Mouse (Mus musculus): ENCODE measurements around the gene Rpl7l1.
"Not testable (repeated sequence)": the region's sequence is repeated elsewhere in the genome, so short reads cannot be mapped to it uniquely, and the experiment has no call there.

The Rpl7l1 gene

DNA sequence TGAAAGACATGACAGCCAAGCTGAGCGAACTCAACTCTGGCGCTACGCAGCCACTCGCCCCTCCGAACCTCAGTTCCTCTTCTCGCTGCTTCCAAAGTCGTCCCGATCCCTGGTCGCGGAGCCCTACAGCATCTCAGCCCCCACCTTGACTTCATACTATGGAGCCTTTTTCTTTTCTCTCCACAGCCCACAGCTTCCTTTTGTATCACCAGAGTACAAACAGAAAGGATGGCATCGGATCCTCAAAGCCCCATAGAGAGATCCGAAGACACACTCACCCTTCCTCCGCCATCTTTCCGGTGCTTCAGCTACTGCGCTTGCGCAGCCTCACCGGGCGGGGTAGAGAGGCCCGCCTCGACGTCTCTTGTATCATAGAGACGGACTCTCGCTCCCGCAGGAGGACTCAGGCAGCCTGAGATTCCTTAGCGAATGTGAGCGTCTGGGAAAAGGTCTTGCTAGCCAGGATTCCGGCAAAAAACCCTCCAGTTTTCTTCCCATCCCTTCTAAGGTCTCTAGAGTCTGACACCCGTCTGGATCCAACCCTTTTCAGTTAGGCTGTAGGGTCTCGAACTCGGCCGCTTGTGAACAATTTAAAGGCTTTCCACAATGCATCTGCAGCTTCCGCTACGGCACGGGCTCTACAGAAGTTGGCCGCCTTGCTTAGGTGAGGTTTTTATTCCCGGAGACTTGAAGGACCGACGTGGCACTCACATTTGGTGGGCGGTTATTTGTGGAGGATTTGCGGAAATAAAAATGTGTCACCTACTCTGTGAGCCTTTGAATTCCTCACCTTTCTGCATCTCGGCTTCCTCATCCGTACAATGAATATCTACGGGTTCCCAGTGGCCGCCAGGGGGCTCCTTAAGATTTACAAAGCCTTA is at the start of gene Rpl7l1:
Rpl7l1 (minus strand) TSS at position 332 of the 881 bp plus-strand sequence.
- DNase-seq (ENCODE audit: low spot score) = peak; percentile 90

DNA sequence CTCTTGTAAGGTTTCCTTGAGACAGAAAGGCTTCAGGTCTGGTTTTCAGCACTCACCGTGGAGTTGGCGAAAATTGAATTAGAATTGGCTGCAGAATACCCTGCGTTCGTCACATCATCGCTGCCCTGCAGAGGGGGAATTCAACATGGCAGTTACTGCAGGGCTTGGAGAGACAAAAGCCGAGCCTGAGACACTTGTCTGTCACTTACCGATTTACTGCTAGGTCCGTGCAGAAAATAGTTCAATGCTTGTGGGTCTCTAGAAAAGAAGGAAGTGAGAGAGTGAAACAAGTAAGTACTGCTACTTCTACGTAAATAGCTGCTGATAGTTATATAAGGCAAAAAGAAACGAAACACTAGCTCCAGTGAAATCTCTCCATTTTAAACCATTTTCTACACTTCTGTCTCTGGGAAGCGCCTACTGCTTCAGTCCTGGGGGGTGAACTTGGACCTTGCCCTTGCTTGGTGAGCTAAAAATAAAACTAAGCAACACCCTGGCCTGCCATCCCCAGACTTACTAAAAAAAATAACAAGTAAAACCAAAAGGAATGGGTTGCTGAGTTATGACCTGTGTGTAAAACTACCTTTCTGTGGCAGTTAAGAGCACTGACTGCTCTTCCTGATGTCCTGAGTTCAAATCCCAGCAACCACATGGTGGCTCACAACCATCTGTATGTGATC is 47.5 kb upstream of the Rpl7l1 start:
- DNase-seq (ENCODE audit: low spot score) = no peak

DNA sequence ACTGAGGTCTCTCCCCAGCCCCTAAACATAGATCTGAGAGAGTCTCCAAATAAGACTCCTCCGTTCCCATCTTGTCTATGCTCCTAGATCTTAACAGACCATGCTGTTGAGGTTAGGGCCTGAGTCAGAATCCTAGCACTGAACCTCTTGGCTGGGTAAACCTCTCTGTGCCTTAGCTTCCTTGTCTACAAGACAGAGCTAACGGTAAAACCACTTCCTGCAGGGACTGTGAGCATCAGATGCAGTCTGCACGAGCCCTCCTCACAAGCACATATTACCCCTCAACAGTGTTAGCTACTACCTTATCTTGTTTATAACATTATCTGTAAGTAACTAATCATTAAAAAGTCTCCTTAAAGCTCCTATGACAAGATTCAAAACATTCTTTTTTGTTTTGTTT is 46.5 kb upstream of the Rpl7l1 start:
- DNase-seq (ENCODE audit: low spot score) = no peak

DNA sequence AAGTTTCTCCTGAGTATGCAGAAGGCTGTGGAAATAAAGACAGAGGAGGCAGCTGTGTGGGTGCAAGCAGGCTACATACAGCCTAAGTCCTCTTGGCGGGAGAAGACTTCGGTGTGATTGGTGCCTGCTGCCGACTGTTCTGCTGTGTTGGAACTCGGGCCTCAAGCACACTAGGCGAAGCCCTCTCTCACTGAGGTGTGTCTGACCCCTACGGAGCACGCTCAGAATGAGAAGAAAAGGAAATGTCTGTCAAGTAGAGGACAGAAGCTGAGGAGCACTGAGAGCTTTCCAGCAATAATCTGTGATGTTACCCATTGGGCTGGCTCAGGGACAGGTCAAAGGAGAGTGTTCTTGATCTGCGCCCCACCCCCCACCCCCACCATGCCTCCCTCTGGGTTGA is 40.6 kb upstream of the Rpl7l1 start:
- DNase-seq (ENCODE audit: low spot score) = no peak

DNA sequence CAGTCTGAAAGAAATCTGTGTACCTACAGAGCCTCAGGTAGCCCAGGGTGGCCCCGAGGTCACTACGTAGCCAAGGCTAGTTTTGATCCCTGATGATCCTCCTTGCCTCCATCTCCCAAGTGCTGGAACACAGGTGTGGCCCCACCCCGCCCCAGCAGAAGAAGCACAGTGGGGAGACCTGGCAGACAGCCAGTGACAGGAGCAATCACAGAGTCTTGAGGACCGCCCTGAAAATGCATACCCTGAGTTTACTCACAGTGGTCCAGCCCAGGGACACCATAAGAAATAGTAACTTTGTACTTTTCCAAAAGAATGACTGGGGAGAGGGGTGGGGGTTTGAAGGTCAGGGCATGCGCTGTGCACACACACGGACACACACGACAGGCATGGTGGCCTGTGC is 38.2 kb upstream of the Rpl7l1 start:
- no peak for DNase-seq (ENCODE audit: low spot score)

DNA sequence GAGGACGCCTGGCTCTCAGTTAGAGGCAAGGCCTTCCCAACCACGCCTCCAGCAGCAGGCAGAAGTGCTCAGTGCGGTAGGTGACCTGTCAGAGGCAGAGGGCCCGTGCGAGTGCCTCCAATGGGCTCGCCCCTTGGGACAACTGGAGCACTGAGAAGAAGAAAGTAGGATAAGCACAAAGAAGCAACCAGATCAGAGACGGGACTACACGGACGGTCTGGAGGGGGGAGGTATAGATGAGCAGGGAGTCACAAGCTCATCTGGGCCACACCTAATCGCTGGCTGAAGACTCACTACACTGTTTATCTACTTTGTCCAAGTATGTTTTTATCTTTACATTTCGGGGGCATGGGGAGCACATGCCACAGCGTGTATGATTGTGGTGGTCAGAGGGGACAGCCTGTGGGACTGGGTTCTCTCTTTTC is 35.3 kb upstream of the Rpl7l1 start:
- DNase-seq (ENCODE audit: low spot score) = no peak

DNA sequence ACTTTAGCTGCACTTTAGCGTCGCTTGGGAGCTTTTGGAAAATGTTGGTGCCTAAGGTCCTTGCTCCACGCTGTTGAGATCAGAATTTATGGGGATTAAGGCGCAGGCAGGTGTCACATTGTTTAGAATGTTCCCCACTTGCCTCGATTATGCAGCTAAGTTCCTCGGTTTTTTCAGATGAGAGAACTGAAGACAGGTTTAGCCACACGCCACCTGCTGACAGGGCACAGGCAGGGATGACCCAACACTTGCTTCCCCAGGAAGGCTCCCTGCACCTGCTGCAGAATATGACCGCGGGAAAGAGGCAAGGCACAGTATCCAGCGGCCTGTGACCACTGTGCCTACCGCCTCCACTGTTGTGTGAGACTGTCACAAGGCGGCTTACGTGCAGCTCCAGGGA is 33.8 kb upstream of the Rpl7l1 start:
- DNase-seq (ENCODE audit: low spot score) = no peak

DNA sequence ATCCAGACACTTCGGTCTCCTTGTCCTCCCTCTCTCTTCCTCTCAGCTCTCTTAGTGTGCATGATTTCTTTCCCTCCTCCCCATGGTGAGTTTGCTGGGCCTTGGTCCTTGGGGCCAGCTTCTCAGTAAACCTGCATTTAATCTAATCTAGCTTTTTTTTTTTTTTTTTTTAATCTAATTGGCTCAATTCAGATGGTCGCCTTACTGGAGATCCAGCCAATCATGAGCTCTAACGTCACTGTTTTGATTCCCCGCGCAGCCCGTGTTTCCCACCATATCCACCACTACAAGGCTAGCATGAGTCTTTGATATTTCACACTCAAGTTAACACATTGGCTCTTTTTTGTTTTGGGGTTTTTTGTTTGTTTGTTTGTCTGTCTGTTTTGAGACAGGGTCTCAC is 32.0 kb upstream of the Rpl7l1 start:
- DNase-seq (ENCODE audit: low spot score) = no peak

DNA sequence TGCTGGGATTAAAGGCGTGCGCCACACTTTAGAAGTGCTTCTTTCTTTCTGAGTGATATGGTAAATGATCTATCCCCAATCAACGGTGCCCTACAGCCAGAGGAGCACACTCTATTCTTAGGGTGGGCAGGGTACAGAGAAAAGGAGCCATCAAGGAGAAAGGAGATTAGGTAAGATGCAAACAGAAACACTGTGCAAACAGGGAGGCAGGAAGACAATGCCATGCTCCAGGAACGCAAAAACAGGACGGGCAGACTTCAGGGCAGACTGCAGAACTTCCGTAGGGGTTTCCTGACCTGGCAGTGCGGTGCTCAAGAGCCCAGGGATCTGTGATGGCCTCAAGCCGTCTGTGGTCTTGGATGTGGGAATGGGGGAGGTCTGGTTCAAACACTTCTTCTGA is 31.2 kb upstream of the Rpl7l1 start:
- DNase-seq (ENCODE audit: low spot score) = no peak

DNA sequence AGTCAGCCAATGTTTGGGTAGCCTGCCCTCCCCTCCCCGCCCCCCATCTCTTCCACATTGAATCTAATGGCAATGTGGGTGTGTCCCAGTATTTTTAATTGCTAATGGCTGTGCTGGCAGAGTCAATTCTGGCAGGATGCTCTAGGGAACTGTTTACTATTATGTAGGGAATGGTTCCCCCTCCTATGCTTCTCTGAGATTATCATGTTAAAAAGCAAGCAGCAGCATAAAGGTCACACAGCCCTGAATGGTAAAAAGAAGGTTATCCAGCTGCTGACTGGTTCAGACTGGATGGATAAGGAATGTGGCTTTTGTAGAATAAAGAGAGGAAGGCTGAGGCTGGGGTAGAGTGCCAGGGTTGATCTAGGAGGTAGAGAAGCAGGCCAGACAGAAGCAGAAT is 30.0 kb upstream of the Rpl7l1 start:
- DNase-seq (ENCODE audit: low spot score) = no peak

DNA sequence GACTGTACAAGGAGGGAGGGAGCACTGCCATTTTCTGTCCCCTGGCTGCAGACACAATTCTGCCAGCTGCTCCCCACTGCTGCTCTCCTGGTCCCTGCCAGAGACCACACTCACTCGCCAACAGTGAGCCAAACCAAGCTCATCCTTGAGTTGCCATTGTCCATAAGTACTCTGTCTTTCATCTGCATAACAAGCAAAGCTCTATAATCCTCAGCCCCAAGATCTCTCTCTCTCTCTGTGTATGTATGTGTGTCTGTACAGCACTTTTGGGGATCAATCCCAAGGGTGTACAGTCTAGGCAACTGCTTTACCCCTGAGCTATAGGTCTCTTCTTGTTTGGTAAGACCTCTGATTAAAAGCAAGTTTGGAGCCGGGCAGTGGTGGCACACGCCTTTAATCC is 28.2 kb upstream of the Rpl7l1 start:
- no peak for DNase-seq (ENCODE audit: low spot score)

DNA sequence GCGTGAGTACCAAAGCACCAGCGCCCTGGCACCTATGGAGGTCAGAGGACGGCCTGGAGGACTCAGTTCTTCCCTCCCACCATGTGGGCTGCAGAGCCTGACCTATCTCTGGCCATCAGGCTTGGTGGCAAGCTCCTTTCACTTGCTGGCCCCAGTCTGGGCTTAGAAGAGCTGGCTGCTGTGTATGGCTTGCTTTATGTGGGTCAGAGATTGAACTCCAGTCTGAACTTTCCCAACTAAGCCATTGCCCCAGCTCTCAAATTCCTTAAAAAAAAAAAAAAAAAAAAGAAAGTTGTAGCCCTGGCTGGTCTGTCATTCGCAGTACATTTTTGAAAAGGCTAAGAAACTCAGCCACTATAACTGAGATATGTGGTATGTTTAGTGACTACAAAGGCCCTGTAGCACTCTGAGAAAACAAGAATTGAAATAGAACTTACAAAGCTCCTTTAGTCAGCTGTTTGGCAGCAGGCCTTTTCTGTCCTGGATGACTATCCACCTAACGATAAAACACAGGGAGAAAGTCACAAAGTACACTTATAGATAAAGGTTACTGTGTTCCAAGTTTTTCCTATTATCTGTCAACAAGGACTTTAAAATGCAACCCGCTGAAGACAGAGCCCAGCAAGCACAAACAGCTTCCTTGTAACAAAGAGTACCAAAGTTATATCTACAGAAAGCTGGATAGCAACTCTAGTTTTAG is 26.8 kb upstream of the Rpl7l1 start:
- DNase-seq (ENCODE audit: low spot score) = no peak

DNA sequence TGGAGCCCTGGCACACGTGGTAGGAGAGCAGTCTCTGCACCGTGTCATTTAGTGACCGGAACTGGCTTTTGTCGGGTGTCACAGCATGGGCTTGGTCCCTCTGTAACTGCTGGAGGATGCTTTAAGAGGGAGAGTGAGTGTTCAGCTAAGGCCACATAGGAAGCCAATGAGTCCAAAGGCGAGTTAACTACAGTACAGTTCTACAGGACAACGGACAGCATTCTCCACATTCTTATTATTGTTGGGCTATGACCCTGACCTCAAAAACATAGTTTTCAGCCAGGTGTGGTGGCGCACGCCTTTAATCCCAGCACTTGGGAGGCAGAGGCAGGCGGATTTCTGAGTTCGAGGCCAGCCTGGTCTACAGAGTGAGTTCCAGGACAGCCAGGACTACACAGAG is 25.9 kb upstream of the Rpl7l1 start:
- DNase-seq (ENCODE audit: low spot score) = no peak

DNA sequence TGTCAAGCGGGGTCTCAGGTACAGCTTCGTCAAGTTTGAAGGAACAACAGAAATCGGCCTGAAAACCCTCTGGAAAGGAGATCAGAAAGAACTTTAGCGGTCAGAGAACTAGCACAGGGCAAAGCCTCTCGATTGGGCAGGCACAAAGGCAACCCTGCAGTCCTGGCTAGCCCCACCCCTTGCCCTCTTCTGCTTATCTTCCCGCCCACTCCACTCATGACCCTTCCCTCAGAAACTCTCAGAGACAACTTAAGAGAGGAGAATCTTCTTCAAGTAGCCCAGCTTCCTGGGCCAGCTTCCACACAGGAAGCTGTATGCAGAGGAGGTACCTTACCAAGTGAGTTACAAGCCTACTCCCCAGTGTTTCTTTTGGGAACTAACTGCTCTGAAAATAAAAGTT is 19.3 kb upstream of the Rpl7l1 start:
- no peak for DNase-seq (ENCODE audit: low spot score)

DNA sequence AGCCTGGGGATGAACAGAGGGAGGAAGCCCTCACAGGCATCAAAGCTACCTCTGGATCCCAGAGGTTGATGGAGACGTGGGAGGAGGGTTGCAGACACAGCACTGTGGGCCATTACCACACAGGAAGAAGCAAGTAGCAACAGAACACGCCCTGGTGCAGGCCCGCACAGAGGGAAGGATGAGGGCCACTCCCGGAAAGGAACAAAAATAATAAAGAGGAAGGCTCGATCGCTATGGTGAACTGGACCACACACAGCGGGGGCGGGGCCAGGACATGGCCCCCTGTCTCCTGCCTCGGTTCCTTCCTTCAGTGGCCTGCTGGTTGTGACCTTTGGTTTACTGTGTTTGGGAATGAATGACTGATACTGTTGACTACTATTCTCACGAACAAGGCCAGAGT is 17.2 kb upstream of the Rpl7l1 start:
- DNase-seq (ENCODE audit: low spot score) = no peak

DNA sequence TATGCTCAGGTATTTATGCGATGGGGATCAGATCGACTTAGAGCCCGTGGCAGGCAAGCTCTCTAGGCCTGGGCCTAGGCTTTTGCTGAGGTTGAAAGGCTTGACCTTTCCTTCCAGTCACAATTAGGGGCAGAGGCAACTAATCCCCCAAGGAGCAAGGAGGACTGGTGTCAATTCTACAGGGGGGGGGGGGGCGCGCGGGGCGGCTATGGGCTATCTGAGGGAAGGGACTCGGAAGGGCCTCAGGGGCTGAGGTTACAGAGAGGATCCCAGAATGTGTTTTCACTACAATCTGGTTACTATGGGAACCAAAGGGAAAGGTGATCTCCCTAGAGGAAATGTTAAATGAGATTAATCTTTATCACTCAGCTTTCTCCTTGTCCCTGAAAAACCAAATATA is 14.9 kb upstream of the Rpl7l1 start:
- no peak for DNase-seq (ENCODE audit: low spot score)

DNA sequence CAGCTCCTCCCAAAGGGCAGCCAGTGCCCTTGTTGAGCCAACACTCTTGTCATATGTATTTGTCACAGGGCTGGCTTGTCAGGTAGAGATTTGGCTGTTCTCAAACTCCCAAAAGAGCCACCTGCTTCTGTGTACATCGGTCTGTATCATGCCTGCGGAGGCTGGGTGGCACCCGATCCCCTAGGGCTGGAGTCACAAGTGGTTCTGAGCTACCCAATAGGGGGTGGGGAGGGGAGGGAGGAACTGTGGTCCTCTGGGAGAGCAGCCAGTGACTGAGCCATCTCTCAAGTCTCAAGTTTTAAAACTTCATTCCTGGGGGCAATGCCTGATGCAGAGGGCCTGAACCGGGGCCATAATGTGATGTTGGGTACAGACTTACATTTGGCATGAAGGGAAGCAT is 14.3 kb upstream of the Rpl7l1 start:
- DNase-seq (ENCODE audit: low spot score) = no peak

DNA sequence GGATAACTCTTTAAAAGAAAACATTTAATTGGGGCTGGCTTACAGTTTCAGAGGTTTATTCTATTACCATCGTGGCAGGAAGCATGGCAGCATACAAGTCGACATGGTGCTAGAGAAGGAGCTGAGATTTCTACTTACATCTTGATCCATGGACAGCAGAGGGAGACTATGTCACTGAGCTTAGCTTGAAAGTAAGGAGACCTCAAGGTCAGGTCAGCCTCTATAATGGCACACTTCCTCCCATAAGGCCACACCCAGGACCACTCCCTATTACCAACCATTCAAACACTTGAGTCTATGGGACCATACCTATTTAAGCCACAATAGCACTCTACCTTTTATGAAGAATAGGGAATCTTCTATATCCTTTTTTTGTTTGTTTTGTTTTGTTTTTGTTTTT is 10.5 kb upstream of the Rpl7l1 start:
- DNase-seq (ENCODE audit: low spot score) = no peak

DNA sequence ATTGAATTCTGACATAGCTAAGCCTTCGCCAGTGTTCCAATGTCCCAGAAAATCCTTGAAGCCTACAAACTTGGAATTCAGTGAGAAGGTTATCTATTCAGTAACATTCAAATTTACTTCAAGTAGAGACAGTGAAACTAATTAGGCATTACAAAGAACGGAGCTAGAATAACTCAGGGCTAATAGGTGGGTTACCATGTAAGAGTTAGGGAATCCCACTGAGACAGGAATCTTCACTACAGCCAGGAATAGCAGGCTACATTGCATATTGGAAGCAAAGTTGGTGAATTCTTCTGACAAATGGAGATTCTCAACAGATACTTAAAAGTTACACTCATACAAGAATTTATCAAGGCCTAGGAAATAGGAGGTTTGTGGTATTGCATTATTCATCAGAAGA is 5.5 kb upstream of the Rpl7l1 start:
- not testable (repeated sequence) for DNase-seq (ENCODE audit: low spot score)

DNA sequence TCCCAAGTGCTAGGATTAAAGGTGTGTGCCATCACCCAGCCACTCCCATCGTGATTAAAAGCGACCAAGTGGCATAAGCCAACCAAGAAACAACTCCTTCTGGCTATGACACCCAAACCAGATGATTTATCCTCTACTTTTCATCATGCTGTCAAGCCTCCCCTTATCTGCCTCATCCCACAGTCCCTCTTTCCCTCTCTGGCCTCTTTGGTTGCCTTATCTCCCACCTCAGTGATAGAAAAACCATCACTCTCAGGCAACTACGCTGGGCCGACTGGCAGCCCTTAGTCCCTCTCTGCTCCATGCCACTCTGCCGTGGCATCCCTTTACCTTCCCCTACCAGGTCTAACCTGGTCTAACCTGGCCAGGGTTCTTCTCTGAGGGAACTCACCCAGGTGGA is 4.5 kb upstream of the Rpl7l1 start:
- no peak for DNase-seq (ENCODE audit: low spot score)

DNA sequence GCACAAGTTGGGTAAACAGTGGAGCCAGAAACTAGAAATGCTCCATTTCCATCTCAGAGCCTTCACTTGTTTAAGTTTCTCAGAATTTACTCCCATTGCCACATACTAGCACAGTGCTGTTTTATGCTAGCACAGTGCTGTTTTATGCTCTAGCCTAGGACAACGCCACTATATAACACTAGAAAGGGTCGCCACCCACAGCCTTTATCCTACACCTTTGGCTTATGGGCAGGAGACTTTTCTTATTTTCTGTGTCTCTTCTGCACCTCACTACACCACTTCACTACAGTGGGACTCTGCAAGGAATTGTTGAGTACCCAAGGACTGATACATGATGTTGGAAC is 722 bp upstream of the Rpl7l1 start:
- DNase-seq (ENCODE audit: low spot score) = no peak

DNA sequence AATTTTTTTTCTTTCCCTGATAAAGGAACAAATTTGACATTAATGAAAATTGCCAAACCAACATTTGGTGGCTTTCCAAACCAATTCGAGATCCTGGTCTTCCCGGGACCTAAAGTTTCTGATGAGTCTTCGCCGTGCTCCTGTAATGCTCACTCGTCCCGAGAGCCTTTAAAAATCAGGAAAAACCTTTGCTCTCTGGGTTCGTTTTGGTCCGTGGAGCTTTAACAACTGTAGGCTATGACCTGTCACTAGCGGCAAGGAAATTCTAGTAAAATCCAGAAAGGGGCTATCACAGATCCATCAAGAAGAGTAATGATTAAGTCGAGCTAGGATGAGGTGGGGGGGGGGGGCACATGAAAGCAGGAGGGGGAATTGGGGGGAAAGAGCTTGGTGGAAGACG is 596 bp downstream of the Rpl7l1 start:
- DNase-seq (ENCODE audit: low spot score) = no peak

DNA sequence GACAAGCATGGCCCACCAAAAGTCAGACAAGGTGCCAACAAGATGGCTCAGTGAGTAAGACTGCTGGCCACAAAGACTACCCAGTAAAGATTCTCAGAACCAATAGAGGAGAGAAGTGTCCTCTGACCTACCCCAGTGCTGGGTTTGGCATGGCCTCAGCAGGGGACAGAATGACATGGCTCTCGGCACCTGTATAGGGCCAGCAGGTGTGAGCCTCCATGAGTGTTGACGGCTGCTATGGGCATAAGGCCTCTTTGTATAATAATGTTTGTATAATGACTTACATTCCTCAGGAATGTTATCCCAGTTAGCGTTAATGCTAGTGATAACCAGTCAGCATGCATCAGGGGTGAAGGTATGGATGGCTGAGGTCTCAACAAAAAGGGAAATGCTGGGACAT is 6.4 kb downstream of the Rpl7l1 start:
- no peak for DNase-seq (ENCODE audit: low spot score)

All from layer of hippocampus, adult 9-10 months (tissue).